Mouse (Mus musculus): ENCODE measurements around the gene Anks1b. TPM values are rescaled to one million over a fixed set of nuclear protein-coding genes. Genes with fewer than 3 reads are reported as not detected.

Gene Anks1b
- polyA plus RNA-seq, 1 experiment from 2014 or later = 0.10 TPM

- Histone ChIP-seq H3K27ac (replicated peaks) (no peak overlapping the region), H3K4me3 (replicated peaks) (no peak overlapping the region), H3K4me1 (replicated peaks) (no peaks in the 10 kb centered on the region), H3K27me3 (no peaks in the 10 kb centered on the region), H3K9me3 (replicated peaks) (no peaks in the 10 kb centered on the region), H3K9ac (no peak overlapping the region), H3K4me2 (no peak overlapping the region), H3K36me3 (replicated peaks) (no peaks in the 10 kb centered on the region)
- WGBS (ENCODE audit: insufficient replicate concordance) = 47% methylated on average over 13 of the region's 13 CpGs
- ATAC-seq (ENCODE audit: insufficient read depth) = no peak
Observed at GRCm38 (mm10) chr10:90779561-90780400, 906.5 kb downstream of the Anks1b start.

GRCm38 (mm10) chr10:90784981-90785650 lies 911.8 kb downstream of the Anks1b start:
- Histone ChIP-seq H3K27me3 (no peaks in the 10 kb centered on the region), H3K36me3 (replicated peaks) (no peaks in the 10 kb centered on the region), H3K4me2 (no peak overlapping the region), H3K9me3 (replicated peaks) (no peaks in the 10 kb centered on the region), H3K4me1 (replicated peaks) (no peaks in the 10 kb centered on the region), H3K27ac (replicated peaks) (no peak overlapping the region), H3K4me3 (replicated peaks) (no peak overlapping the region), H3K9ac (no peak overlapping the region)
- 44% methylated on average over 4 of the region's 4 CpGs for WGBS (ENCODE audit: insufficient replicate concordance)
- ATAC-seq (ENCODE audit: insufficient read depth) = no peak

DNA sequence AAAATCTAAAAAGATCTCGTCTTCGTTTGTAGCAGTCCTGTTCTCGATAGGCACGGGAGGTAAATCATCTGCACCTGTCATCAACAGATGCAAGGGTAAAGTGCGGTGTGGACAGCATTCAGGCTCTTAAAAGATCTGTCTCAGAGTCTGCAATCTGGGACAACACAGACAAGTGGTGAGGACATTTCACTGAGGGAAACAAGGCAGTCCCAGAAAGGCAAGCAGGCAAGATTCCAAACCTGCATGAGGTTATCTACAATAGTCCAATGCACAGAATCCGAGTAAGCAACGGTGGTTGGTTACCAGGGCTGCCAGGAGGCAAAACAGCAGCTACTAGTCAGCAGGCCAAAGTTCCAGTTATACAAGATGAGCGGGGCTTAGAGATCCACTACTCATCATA lies 912.4 kb downstream of the Anks1b start:
- Histone ChIP-seq H3K9me3 (replicated peaks) (no peaks in the 10 kb centered on the region), H3K4me2 (no peak overlapping the region), H3K27ac (replicated peaks) (no peak overlapping the region), H3K36me3 (replicated peaks) (no peaks in the 10 kb centered on the region), H3K4me1 (replicated peaks) (no peaks in the 10 kb centered on the region), H3K9ac (no peak overlapping the region), H3K4me3 (replicated peaks) (no peak overlapping the region), H3K27me3 (no peaks in the 10 kb centered on the region)
- 67% methylated on average over 8 of the region's 8 CpGs for WGBS (ENCODE audit: insufficient replicate concordance)
- ATAC-seq (ENCODE audit: insufficient read depth) = no peak

DNA sequence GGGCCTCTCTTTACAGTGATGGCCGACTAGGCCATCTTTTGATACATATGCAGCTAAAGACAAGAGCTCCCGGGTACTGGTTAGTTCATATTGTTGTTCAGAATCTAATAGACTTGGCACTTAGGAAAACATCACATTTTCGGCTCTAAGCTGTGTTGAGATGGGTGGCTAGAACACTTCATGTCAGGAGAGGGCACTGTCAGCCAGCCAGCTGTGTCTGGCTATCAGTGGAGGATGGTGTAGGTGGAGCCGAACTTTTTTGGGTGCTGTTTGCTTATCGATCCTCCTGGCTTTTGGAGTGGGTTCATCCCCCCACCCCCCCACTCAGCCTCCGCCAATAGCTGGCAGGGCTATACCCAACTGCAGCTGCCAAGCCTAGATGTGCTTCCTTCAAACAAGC lies 929.8 kb downstream of the Anks1b start:
- H3K9ac ChIP-seq = no peak overlapping the region
- no peaks in the 10 kb centered on the region for H3K4me1 ChIP-seq (replicated peaks)
- H3K9me3 ChIP-seq (replicated peaks) = no peaks in the 10 kb centered on the region
- no peak overlapping the region for H3K4me3 ChIP-seq (replicated peaks)
- no peak overlapping the region for H3K27ac ChIP-seq (replicated peaks)
- no peaks in the 10 kb centered on the region for H3K36me3 ChIP-seq (replicated peaks)
- 36% methylated on average over 6 of the region's 6 CpGs for WGBS (ENCODE audit: insufficient replicate concordance)
- no peaks in the 10 kb centered on the region for H3K27me3 ChIP-seq
- no peak for ATAC-seq (ENCODE audit: insufficient read depth)
- no peak overlapping the region for H3K4me2 ChIP-seq

DNA sequence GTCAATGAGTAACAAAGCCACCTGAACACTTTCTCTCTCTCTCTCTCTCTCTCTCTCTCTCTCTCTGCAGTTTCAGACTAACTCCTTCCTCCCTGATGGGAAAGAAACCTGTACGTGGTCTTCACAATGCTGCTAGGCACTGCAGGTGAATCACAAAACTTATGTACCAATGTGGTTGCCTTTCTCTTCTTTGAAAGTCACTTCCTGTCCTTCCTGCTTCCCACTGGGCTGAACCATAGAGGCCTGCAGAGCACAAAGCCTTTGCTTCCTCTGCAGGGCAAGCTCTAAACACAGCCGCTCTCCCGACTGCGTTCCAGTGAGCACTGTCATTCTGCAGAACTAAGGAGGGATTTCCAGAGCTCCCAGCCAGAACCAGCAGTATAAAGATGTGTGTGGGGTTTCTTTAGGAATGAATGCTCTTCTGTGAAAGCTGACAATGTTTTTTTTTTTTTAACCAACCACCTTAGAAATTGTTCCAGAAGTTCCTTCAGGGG lies 931.3 kb downstream of the Anks1b start:
- no peak overlapping the region for H3K9ac ChIP-seq
- H3K4me1 ChIP-seq (replicated peaks) = no peaks in the 10 kb centered on the region
- WGBS (ENCODE audit: insufficient replicate concordance) = 16% methylated on average over 4 of the region's 4 CpGs
- H3K9me3 ChIP-seq (replicated peaks) = no peaks in the 10 kb centered on the region
- H3K27ac ChIP-seq (replicated peaks) = no peak overlapping the region
- no peak for ATAC-seq (ENCODE audit: insufficient read depth)
- no peaks in the 10 kb centered on the region for H3K36me3 ChIP-seq (replicated peaks)
- H3K4me2 ChIP-seq = no peak overlapping the region
- no peak overlapping the region for H3K4me3 ChIP-seq (replicated peaks)
- no peaks in the 10 kb centered on the region for H3K27me3 ChIP-seq

DNA sequence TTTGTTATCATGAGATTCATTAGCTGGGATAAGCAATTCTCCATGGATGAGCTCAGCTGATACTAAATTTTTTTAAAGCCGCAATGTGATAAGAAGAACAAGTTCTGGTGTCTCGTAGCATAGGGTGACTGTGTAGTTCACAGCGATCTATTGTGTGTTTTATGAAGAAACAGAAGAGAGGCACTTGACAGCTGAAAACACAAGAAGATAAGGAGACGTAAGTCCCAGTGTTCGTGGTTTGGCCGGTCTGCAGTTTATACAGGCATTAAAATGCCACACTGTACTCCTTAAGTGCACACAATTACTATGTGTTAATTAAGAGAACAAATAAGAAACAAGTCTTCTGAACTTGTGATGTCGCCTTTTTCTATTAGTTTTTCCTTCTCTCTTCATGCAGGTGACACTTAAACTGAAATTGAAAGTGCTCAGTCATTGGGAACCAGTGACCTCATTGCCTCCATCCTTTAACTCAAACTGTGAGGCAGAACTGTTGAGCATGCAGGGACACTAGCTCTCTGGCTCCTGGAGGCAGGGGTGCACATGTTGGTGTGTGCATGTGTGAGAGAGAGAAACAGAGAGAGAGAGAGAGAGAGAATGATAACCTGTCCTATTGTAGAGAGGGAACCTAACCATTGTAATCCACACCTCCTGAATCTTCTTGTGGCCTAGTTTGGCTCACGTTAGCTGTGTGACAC lies 935.5 kb downstream of the Anks1b start:
- ATAC-seq (ENCODE audit: insufficient read depth) = no peak
- WGBS (ENCODE audit: insufficient replicate concordance) = 61% methylated on average over 8 of the region's 8 CpGs

DNA sequence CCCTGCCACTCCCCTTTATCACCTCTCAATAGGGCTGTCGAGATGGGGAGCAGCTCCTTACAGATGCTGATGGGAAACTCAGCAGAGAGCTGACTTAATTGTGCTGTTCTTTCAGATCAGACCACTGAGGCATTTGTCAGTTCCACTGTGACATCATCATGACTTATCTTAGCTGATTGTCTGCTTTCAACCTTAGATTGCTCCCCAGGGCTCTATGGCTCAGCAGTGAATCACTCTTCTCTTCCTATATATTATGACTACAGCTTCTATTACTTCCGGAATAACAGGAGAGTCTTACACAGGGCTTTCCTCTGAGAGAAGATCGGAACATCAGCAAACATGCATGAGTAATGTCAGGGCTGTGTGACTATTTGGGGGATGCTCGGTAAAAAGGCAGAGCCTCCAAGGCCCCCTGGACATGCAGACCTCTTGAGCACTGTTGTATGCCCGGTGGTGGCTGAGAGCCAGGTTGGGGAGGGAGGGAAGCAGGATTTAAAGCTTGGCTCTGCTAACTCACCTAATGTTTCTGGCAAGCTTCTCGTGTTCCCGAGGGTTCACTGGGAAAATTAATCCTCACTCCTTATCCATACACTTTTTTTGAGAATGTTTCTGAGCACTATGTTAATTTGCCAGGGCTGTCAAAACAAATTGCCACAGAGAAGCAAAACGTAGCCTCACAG lies 936.7 kb downstream of the Anks1b start:
- Histone ChIP-seq H3K4me2 (no peak overlapping the region), H3K4me1 (replicated peaks) (no peaks in the 10 kb centered on the region), H3K36me3 (replicated peaks) (no peaks in the 10 kb centered on the region), H3K27ac (replicated peaks) (no peak overlapping the region), H3K4me3 (replicated peaks) (no peak overlapping the region), H3K27me3 (no peaks in the 10 kb centered on the region), H3K9me3 (replicated peaks) (no peaks in the 10 kb centered on the region), H3K9ac (no peak overlapping the region)
- 28% methylated on average over 8 of the region's 8 CpGs for WGBS (ENCODE audit: insufficient replicate concordance)
- ATAC-seq (ENCODE audit: insufficient read depth) = no peak

More for the DNA sequence above, 935.5 kb downstream of the Anks1b start:
- Histone ChIP-seq H3K36me3 (replicated peaks) (no peaks in the 10 kb centered on the region), H3K4me1 (replicated peaks) (no peaks in the 10 kb centered on the region), H3K4me3 (replicated peaks) (no peak overlapping the region), H3K27ac (replicated peaks) (no peak overlapping the region), H3K9ac (no peak overlapping the region), H3K4me2 (no peak overlapping the region), H3K9me3 (replicated peaks) (no peaks in the 10 kb centered on the region), H3K27me3 (no peaks in the 10 kb centered on the region)

DNA sequence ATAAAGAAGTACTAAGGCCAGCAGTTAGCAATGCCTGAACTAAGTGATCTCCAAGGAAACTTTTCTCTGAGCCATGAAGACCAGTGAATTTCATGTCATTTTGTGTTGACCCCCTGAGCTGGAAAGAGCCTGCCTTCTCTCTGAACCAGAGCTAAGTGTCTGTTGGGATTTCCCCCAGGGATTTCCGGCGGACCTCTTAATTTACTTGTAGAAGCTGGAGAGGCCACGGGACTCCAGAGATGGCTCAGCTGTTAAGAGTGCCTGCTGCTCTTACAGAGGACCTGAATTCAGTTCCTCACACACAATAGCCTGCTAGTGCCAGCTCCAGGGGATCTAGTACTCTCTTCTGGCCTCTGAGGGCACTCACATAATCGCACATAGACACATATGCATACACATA lies 938.1 kb downstream of the Anks1b start:
- WGBS (ENCODE audit: insufficient replicate concordance) = 57% methylated on average over 4 of the region's 4 CpGs
- no peak overlapping the region for H3K27ac ChIP-seq (replicated peaks)
- H3K4me3 ChIP-seq (replicated peaks) = no peak overlapping the region
- no peak for ATAC-seq (ENCODE audit: insufficient read depth)
- H3K36me3 ChIP-seq (replicated peaks) = no peaks in the 10 kb centered on the region
- no peak overlapping the region for H3K9ac ChIP-seq
- H3K9me3 ChIP-seq (replicated peaks) = no peaks in the 10 kb centered on the region
- no peaks in the 10 kb centered on the region for H3K4me1 ChIP-seq (replicated peaks)
- no peak overlapping the region for H3K4me2 ChIP-seq
- H3K27me3 ChIP-seq = no peaks in the 10 kb centered on the region

DNA sequence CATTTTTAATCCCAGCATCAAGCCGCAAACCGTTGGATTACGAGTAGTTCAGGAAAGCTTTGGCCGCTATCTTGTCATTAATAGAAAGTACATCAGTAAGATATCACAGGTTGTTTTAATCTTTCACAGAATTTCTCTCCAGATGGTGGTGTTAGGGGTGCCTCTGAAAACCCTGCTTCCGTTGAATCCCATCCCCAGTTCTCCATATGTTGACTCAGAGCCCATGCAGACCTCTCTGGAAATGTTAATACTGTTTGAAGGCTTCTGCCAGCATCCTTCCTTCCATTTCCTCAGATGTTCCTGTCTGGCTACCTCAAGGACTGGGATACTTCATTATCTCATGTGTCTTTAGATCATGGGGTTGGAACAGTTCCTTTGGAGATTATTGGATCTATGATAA lies 940.0 kb downstream of the Anks1b start:
- Histone ChIP-seq H3K27ac (replicated peaks) (no peak overlapping the region), H3K36me3 (replicated peaks) (no peaks in the 10 kb centered on the region), H3K4me2 (no peak overlapping the region), H3K27me3 (no peaks in the 10 kb centered on the region), H3K4me1 (replicated peaks) (no peaks in the 10 kb centered on the region), H3K9me3 (replicated peaks) (no peaks in the 10 kb centered on the region), H3K4me3 (replicated peaks) (no peak overlapping the region), H3K9ac (no peak overlapping the region)
- WGBS (ENCODE audit: insufficient replicate concordance) = 79% methylated on average over 5 of the region's 5 CpGs
- no peak for ATAC-seq (ENCODE audit: insufficient read depth)

DNA sequence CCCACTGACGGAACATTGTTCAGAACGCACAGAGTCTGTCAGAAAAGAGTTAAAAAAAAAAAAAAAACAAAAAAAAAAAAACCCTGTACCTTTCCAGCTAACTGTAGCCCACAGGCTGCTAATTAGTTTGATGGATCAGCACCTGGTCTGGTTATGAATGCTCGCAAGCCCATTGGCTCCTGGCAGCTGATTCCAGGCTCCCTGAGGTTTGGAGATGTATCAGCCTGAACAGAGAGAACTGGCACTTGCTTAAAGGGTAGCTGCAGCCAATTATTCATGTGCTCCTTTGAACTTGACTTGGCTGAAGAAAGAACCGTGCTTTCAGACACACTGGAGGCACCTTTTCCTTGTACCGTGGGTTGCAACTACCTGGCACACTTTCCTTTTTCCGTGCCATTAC lies 941.1 kb downstream of the Anks1b start:
- H3K4me2 ChIP-seq = no peak overlapping the region
- no peak overlapping the region for H3K27ac ChIP-seq (replicated peaks)
- no peak overlapping the region for H3K9ac ChIP-seq
- H3K4me1 ChIP-seq (replicated peaks) = no peaks in the 10 kb centered on the region
- ATAC-seq (ENCODE audit: insufficient read depth) = no peak
- 66% methylated on average over 6 of the region's 6 CpGs for WGBS (ENCODE audit: insufficient replicate concordance)
- H3K27me3 ChIP-seq = no peaks in the 10 kb centered on the region
- no peak overlapping the region for H3K4me3 ChIP-seq (replicated peaks)
- no peaks in the 10 kb centered on the region for H3K9me3 ChIP-seq (replicated peaks)
- H3K36me3 ChIP-seq (replicated peaks) = no peaks in the 10 kb centered on the region

Data from liver, embryonic 15.5 days (tissue).